Mouse (Mus musculus) limb, embryonic 14.5 days (tissue): Measurements from ENCODE around the gene Srsf5. TPM values are rescaled to one million over a fixed set of nuclear protein-coding genes. Genes with fewer than 3 reads are reported as not detected.

Source experiments
- ATAC-seq: fragments of 200-750 bp; cut with Nextera tagmentation; 2 replicates; pipeline ENCODE4 v1.8.0; 2017; ENCODE audit warnings: low read depth, moderate number of reproducible peaks, moderate TSS enrichment; ENCODE audit not compliant: low FRiP score
- DNase-seq: peaks from one replicate; pipeline ENCODE4 v3.0.0-alpha.2; 2015; ENCODE audit warnings: low spot score
- H3K27ac ChIP-seq: fragments of 300-500 bp; sonication (generic); replicated peaks from 2 replicates; pipeline ENCODE4 v1.5.1; 2014; ENCODE audit warnings: low read depth, mild to moderate bottlenecking, low read length, moderate library complexity, mixed read lengths
- H3K27me3 ChIP-seq: fragments of 300-500 bp; sonication (generic); 2 replicates; pipeline ENCODE4 v1.6.1; 2014; ENCODE audit warnings: low read length, mixed read lengths; ENCODE audit not compliant: control insufficient read depth, insufficient read depth
- H3K36me3 ChIP-seq: fragments of 300-500 bp; sonication (generic); 2 replicates; pipeline ENCODE4 v1.6.1; 2014; ENCODE audit warnings: mild to moderate bottlenecking, low read length, moderate library complexity, mixed read lengths; ENCODE audit not compliant: control insufficient read depth, insufficient read depth
- H3K4me1 ChIP-seq: fragments of 300-500 bp; sonication (generic); 2 replicates; pipeline ENCODE4 v1.6.1; 2014; ENCODE audit warnings: antibody characterized with exemption, low read length, mixed read lengths; ENCODE audit not compliant: control insufficient read depth, insufficient read depth
- H3K4me2 ChIP-seq: fragments of 300-500 bp; sonication (generic); replicated peaks from 2 replicates; pipeline ENCODE4 v1.6.1; 2014; ENCODE audit warnings: low read depth, mild to moderate bottlenecking, low read length, moderate library complexity; ENCODE audit not compliant: severe bottlenecking
- H3K4me3 ChIP-seq: fragments of 300-500 bp; sonication (generic); replicated peaks from 2 replicates; pipeline ENCODE4 v1.5.1; 2014; ENCODE audit warnings: low read length
- H3K9ac ChIP-seq: fragments of 300-500 bp; sonication (generic); 2 replicates; pipeline ENCODE4 v1.6.1; 2014; ENCODE audit warnings: mild to moderate bottlenecking, low read depth, low read length, moderate library complexity; ENCODE audit not compliant: severe bottlenecking
- H3K9me3 ChIP-seq: fragments of 300-500 bp; sonication (generic); 2 replicates; pipeline ENCODE4 v1.6.1; 2016; ENCODE audit warnings: low read length; ENCODE audit not compliant: control insufficient read depth
- POLR2A ChIP-seq: fragments of 200-500 bp; IDR thresholded peaks from 2 replicates; pipeline ENCODE4 v1.8.0; 2012; ENCODE audit warnings: inconsistent platforms, mild to moderate bottlenecking, moderate library complexity, borderline replicate concordance; ENCODE audit not compliant: insufficient read depth, insufficient read length; ENCODE audit errors: extremely low read depth
- WGBS: fragments of 180-500 bp; shearing (Covaris S2); extraction: QIAGEN DNeasy Blood & Tissue Kit; methylation state at CpG from one replicate; pipeline ENCODE4 v1.1.7; 2014; 5-methylcytosine and 5-hydroxymethylcytosine counted together
- polyA plus RNA-seq, 2 experiments: library from polyadenylated mRNA; depleted of rRNA in 1 of 2; stranded (reverse) in 1 of 2; unstranded in 1 of 2; fragments of >200 nt; fragmentation: Nextera tagmentation in 1 of 2; extraction: Ambion mirVana in 1 of 2; gene quantifications; 2 replicates each; pipeline versions ENCODE4 v1.2.1 to v1.2.3; 2012 to 2014

The Srsf5 gene
- polyA plus RNA-seq, 2 experiments: 392 to 906 TPM

DNA sequence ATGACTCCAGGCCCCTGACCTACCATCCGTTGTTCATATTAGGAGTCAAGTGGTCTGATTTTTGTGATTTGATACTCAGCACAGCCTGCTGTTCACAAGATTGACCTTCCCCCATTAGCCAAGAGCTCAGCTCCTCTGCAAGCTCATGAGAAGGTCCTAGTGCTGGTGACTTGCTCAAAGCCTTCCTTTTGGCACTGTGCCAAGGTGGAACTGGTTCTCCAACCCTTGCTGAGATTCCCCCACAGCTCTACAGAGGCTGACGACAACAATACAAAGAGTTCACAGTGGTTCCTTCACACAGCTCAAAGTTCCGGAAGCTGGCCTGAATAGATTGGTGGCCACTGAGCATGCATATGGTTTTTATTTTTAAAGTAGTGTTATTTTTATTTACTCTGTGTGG, 21.1 kb upstream of the Srsf5 start:
- ATAC-seq (no peak), DNase-seq (peak; percentile 54)
- no peaks in the 10 kb centered on the region for H3K4me1 ChIP-seq
- H3K9me3 ChIP-seq: no peaks in the 10 kb centered on the region
- H3K9ac ChIP-seq: no peak overlapping the region
- TF ChIP-seq POLR2A: no peak
- H3K36me3 ChIP-seq: no peaks in the 10 kb centered on the region
- no peaks in the 10 kb centered on the region for H3K27me3 ChIP-seq
- WGBS: 70% methylated on average over 3 of the region's 3 CpGs
- H3K27ac ChIP-seq: no peak overlapping the region
- H3K4me3 ChIP-seq: no peak overlapping the region
- no peak overlapping the region for H3K4me2 ChIP-seq

DNA sequence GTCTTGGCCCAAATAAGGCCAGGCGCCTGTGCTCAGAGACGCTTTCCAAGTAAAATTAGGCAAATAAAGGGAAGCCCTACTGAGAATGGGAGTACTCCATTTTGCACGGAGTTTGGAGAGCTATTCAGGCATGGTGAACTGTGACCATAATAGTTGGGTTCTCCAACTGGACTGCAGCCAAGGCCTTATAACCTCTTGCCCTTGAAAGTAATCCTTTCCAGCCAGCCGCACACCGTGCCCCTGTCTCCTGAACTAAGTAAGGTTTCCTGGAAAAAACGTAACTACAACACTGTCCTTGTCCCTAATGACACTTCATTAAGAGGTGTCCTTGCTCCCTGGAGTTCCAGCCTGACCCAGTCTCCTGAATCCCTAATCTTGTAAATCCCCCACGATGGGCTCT, 19.4 kb upstream of the Srsf5 start:
- no peak overlapping the region for H3K4me2 ChIP-seq
- H3K4me3 ChIP-seq: no peak overlapping the region
- ATAC-seq: no peak
- TF ChIP-seq POLR2A: no peak
- H3K4me1 ChIP-seq: no peaks in the 10 kb centered on the region
- H3K9me3 ChIP-seq: no peaks in the 10 kb centered on the region
- H3K27ac ChIP-seq: no peak overlapping the region
- no peaks in the 10 kb centered on the region for H3K36me3 ChIP-seq
- WGBS: 55% methylated on average over 7 of the region's 7 CpGs
- no peak for DNase-seq
- H3K9ac ChIP-seq: no peak overlapping the region
- H3K27me3 ChIP-seq: no peaks in the 10 kb centered on the region

DNA sequence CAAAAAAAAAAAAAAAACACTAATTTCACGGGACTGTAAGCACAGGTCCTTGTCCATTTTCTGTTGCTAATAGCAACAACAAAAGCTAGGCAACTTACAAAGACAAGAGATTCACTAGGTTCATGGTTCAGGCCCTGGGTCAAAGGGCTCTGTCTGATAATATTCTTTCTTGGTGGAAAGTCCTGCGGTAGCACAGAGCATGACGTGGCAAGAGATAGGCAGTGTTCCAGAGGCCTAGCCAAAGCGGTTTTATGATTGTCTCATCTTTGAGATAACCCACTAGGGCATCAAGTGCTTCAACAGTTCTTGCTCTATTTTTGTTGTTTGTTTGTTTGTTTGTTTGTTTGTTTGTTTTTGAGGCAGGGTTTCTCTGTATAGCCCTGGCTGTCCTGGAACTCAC, 18.8 kb upstream of the Srsf5 start:
- H3K9ac ChIP-seq: no peak overlapping the region
- ATAC-seq: no peak
- H3K4me3 ChIP-seq: no peak overlapping the region
- TF ChIP-seq POLR2A: no peak
- 87% methylated on average over 4 of the region's 4 CpGs for WGBS
- no peak overlapping the region for H3K4me2 ChIP-seq
- H3K4me1 ChIP-seq: no peaks in the 10 kb centered on the region
- H3K27ac ChIP-seq: no peak overlapping the region
- no peaks in the 10 kb centered on the region for H3K36me3 ChIP-seq
- no peak for DNase-seq
- H3K9me3 ChIP-seq: no peaks in the 10 kb centered on the region
- H3K27me3 ChIP-seq: no peaks in the 10 kb centered on the region

DNA sequence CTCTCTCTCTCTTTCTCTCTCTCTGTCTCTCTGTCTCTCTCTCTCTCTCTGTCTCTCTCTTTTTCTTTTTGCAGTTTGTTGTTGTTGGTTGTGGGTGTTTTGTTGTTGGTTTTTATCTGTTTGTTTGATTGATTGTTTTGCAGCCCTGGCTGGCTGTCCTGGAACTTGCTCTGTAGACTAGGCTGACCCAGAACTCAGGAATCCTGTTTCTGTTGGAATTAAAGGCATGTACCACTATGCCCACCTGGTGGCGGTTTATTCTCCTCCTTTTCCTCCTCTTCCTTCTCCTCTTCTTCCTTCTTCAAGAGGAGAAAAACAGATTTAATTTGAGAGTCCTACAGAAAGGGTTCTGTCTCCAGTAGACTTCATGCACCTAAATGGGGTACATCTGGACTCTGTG, 17.8 kb upstream of the Srsf5 start:
- Histone ChIP-seq H3K9ac (no peak overlapping the region), H3K27me3 (no peaks in the 10 kb centered on the region), H3K4me1 (no peaks in the 10 kb centered on the region), H3K36me3 (no peaks in the 10 kb centered on the region), H3K4me2 (no peak overlapping the region), H3K4me3 (no peak overlapping the region), H3K27ac (no peak overlapping the region), H3K9me3 (no peaks in the 10 kb centered on the region)
- DNase-seq (no peak), ATAC-seq (no peak)
- TF ChIP-seq POLR2A: no peak
- WGBS: 54% methylated on average over 1 of the region's 1 CpGs

DNA sequence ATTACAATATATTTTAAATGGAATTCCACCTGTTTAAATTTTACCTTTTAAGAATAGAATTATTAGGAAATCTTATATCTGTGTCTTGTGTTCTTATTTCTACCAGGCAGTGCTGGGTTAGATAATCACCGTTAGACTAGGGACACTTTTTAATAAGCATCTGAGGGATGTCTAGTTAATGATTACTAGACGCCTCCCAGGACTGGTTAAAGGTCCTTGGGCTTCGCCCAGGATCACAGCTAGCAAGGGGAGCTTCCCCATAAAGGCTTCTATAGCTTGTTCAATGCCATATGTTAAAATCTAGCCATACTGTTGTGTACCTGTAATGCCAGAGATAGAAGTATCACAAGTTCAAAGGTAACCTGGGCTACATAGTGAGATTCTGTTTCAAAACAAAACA, 16.4 kb upstream of the Srsf5 start:
- DNase-seq (no peak), ATAC-seq (no peak)
- no peak overlapping the region for H3K4me3 ChIP-seq
- no peak overlapping the region for H3K27ac ChIP-seq
- no peak overlapping the region for H3K9ac ChIP-seq
- H3K4me2 ChIP-seq: no peak overlapping the region
- 70% methylated on average over 3 of the region's 3 CpGs for WGBS
- H3K4me1 ChIP-seq: no peaks in the 10 kb centered on the region
- no peaks in the 10 kb centered on the region for H3K36me3 ChIP-seq
- TF ChIP-seq POLR2A: no peak
- no peaks in the 10 kb centered on the region for H3K27me3 ChIP-seq
- no peaks in the 10 kb centered on the region for H3K9me3 ChIP-seq

DNA sequence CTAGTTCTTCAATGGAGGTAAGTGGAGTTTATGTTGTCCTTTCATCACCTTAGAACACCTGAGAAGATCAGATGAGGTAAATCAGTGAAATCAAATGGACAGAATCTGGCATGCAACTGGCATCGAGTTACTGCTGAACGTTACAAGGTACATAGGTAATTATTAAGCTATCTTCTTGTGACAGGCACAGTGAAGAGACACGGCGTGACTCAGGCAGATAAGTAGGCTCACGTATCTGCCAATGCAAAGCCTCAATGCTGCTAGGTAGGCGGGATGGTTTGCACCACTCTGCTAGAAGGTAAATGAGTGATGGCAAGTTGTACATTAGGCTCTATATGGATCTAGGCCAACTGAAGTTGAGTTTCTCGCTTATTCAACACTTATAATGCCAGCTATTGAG, 15.2 kb upstream of the Srsf5 start:
- Histone ChIP-seq H3K9me3 (no peaks in the 10 kb centered on the region), H3K36me3 (no peaks in the 10 kb centered on the region), H3K4me3 (no peak overlapping the region), H3K4me1 (no peaks in the 10 kb centered on the region), H3K4me2 (no peak overlapping the region), H3K9ac (no peak overlapping the region), H3K27ac (no peak overlapping the region), H3K27me3 (no peaks in the 10 kb centered on the region)
- WGBS: 88% methylated on average over 7 of the region's 7 CpGs
- TF ChIP-seq POLR2A: no peak
- ATAC-seq: no peak
- no peak for DNase-seq
